Mouse (Mus musculus) hindbrain, embryonic 11.5 days (tissue): ENCODE results near the gene Tm9sf2. TPM values are rescaled to one million over a fixed set of nuclear protein-coding genes. Genes with fewer than 3 reads are reported as not detected.
A peak's percentile ranks its signal among the peaks of the same experiment; 100 is the strongest.

Experiments
- ATAC-seq: fragments of 200-750 bp; cut with Nextera tagmentation; 2 replicates; pipeline ENCODE4 v1.8.0; 2017; ENCODE audit warnings: mild to moderate bottlenecking, moderate TSS enrichment, moderate library complexity; ENCODE audit not compliant: low FRiP score
- DNase-seq: peaks from one replicate; pipeline ENCODE4 v3.0.0-alpha.2; 2015; ENCODE audit warnings: low spot score
- H3K27ac ChIP-seq: fragments of 300-500 bp; sonication (generic); 2 replicates; pipeline ENCODE4 v1.5.1; 2014; ENCODE audit warnings: mild to moderate bottlenecking, low read depth, low read length
- H3K27me3 ChIP-seq: fragments of 300-500 bp; sonication (generic); 2 replicates; pipeline ENCODE4 v1.6.1; 2014; ENCODE audit warnings: mild to moderate bottlenecking, low read length, moderate library complexity, mixed read lengths; ENCODE audit not compliant: control insufficient read depth, insufficient read depth
- H3K36me3 ChIP-seq: fragments of 300-500 bp; sonication (generic); 2 replicates; pipeline ENCODE4 v1.6.1; 2014; ENCODE audit warnings: mild to moderate bottlenecking, low read length, moderate library complexity, mixed read lengths; ENCODE audit not compliant: control insufficient read depth, insufficient read depth
- H3K4me1 ChIP-seq: fragments of 300-500 bp; sonication (generic); replicated peaks from 2 replicates; pipeline ENCODE4 v1.6.1; 2014; ENCODE audit warnings: low read length, mixed read lengths; ENCODE audit not compliant: control insufficient read depth, insufficient read depth
- H3K4me2 ChIP-seq: fragments of 300-500 bp; sonication (generic); replicated peaks from 2 replicates; pipeline ENCODE4 v1.6.1; 2014; ENCODE audit warnings: mild to moderate bottlenecking, low read depth, low read length
- H3K4me3 ChIP-seq: fragments of 300-500 bp; sonication (generic); 2 replicates; pipeline ENCODE4 v1.5.1; 2014; ENCODE audit warnings: low read depth, low read length
- H3K9ac ChIP-seq: fragments of 300-500 bp; sonication (generic); 2 replicates; pipeline ENCODE4 v1.6.1; 2014; ENCODE audit warnings: low read depth, low read length
- H3K9me3 ChIP-seq: fragments of 300-500 bp; sonication (generic); 2 replicates; pipeline ENCODE4 v1.6.1; 2016; ENCODE audit warnings: low read length; ENCODE audit not compliant: control insufficient read depth
- WGBS: fragments of 180-500 bp; shearing (Covaris S2); extraction: QIAGEN DNeasy Blood & Tissue Kit; methylation state at CpG from one replicate; pipeline ENCODE4 v1.1.7; 2014; 5-methylcytosine and 5-hydroxymethylcytosine counted together
- polyA plus RNA-seq: library from polyadenylated mRNA; unstranded; fragments of >200 nt; fragmentation: Nextera tagmentation; extraction: Ambion mirVana; gene quantifications from 2 replicates; pipeline ENCODE4 v1.2.1, GENCODE M21; 2014

The Tm9sf2 gene
- polyA plus RNA-seq, 1 experiment from 2014 or later = 130 TPM

DNA sequence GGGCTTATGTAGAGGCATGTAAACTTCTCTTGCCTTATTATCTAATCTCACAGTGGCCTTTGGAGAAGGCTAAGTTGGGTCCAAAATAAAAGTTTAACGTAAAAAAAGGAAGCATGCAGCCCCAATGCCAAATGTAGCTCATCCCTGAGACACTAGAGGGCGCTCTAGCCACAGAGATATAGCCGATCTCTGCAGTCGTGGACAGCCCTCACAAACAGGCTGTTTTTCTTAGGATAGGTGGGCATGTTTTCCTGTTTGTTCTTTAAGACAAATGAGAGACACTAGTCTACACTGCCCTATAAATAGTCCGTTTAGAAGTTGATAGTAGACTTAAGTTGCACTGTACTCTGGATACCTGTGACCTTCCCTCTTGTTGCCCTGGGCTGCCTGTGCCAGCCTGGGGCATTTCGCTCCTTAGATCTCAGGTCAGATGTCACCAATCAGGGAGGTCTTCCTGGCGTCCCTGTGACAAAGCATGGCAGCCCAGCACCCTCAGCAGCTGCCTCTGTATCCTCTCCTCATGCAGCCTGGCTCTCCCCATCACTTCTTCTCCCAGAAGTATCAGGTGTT lies 84.2 kb downstream of the Tm9sf2 start:
- WGBS = 18% methylated on average over 7 of the region's 7 CpGs
- H3K27me3 ChIP-seq = no peaks in the 10 kb centered on the region
- peak; percentile 85 for DNase-seq
- ATAC-seq = peak; percentile 76
- no peak overlapping the region for H3K27ac ChIP-seq
- H3K4me3 ChIP-seq = no peak overlapping the region
- no peak overlapping the region for H3K9ac ChIP-seq
- no peaks in the 10 kb centered on the region for H3K4me1 ChIP-seq
- no peaks in the 10 kb centered on the region for H3K9me3 ChIP-seq
- H3K36me3 ChIP-seq = no peaks in the 10 kb centered on the region
- no peak overlapping the region for H3K4me2 ChIP-seq

DNA sequence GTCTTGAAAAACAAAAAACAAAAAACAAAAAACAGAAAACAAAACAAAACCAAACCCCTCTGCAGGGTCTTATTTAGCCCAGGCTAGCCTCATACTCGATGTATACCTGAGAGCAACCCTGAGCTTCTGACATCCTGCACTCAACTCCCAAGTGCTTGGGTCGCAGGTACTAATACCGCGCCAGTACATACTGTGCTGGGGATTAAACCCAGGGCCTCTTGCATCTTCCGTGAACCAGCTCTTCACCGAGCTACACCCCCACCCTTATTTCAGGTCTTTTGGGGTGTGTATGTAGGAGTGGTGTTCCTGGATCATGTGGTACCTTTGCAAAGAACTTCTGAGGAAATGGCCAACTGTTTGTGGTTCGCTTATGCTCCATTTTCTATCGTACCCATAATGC lies 87.8 kb downstream of the Tm9sf2 start:
- Histone ChIP-seq H3K9ac (no peak overlapping the region), H3K27ac (no peak overlapping the region), H3K36me3 (no peaks in the 10 kb centered on the region), H3K27me3 (no peaks in the 10 kb centered on the region), H3K4me2 (no peak overlapping the region), H3K4me3 (no peak overlapping the region), H3K9me3 (no peaks in the 10 kb centered on the region), H3K4me1 (no peaks in the 10 kb centered on the region)
- ATAC-seq (no peak), DNase-seq (no peak)
- 94% methylated on average over 8 of the region's 8 CpGs for WGBS

DNA sequence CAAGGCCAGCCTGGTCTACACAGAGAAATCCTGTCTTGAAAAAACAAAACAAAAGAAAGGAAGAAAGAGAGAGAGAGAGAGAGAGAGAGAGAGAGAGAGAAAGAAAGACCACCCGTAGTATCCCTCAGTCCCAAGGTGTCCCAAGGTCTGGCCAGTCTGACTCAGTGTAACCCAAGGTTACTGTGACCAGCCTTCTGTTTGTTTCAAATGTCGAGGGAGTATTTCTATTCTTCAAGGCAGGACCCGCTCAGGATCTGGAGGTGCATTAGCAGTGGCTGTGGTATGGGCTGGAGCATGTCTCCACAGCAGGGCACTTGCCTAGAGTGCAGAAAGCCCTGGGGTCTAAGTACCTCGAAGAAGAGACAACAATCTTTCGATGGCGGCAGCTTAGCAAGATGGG lies 90.0 kb downstream of the Tm9sf2 start:
- H3K27me3 ChIP-seq = no peaks in the 10 kb centered on the region
- no peaks in the 10 kb centered on the region for H3K4me1 ChIP-seq
- no peak overlapping the region for H3K4me2 ChIP-seq
- no peaks in the 10 kb centered on the region for H3K36me3 ChIP-seq
- no peak overlapping the region for H3K27ac ChIP-seq
- no peak for ATAC-seq
- no peaks in the 10 kb centered on the region for H3K9me3 ChIP-seq
- 86% methylated on average over 6 of the region's 6 CpGs for WGBS
- H3K4me3 ChIP-seq = no peak overlapping the region
- H3K9ac ChIP-seq = no peak overlapping the region
- DNase-seq = no peak

DNA sequence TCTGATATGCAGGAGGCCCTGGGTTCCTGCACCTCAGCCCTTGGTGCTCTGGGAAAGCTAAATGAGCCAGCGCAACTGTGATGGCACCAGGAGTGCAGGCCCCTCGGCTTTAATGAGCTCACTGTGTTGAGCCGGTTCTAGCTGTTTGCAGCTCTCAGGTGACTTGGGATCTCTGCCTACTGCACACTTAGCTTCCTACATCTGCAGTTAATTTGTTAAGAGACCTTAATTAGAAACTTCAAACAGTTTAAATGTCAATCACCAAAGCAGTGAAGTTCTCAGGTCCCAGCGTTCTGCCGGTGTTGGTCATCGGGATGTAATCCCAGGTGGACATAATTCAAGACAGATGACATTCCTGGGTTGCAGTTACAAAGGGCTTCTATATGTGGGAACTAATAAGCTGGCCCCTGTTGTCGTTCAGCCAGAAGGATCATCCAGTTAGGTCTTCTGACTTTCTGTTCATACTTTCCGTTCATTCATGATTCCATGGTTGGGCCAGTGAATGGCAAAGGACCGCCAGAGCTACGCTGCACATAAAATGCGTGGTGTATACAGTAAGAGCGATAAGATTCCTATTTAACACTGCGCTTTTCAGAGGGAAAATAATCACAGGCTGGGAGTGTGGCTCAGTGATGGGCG lies 93.5 kb downstream of the Tm9sf2 start:
- Histone ChIP-seq H3K36me3 (no peaks in the 10 kb centered on the region), H3K4me2 (no peak overlapping the region), H3K9ac (no peak overlapping the region), H3K4me3 (no peak overlapping the region), H3K27ac (no peak overlapping the region), H3K4me1 (no peaks in the 10 kb centered on the region), H3K9me3 (no peaks in the 10 kb centered on the region), H3K27me3 (no peaks in the 10 kb centered on the region)
- WGBS = 74% methylated on average over 14 of the region's 14 CpGs
- ATAC-seq (no peak), DNase-seq (no peak)

DNA sequence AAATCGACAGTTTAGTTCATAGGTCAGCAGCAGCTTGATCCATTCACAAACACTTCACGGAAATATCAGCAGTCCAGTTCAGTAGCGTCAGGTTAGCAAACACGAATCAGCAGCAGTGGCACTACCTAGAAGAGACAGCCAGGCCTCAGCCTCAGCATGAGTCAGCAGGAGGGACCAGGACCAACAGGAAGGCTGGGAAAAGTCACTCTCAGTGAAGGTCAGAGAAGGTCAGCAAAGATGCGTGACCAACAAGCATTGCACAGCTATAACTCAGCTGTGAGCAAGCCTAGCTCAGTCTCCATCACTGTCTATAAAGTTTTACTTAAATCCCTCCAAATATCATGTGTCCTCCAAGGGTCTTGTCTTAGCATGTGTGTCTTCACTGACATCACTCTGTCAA lies 102.3 kb downstream of the Tm9sf2 start:
- Histone ChIP-seq H3K9me3 (no peaks in the 10 kb centered on the region), H3K27me3 (no peaks in the 10 kb centered on the region), H3K36me3 (no peaks in the 10 kb centered on the region), H3K4me2 (no peak overlapping the region), H3K4me3 (no peak overlapping the region), H3K9ac (no peak overlapping the region), H3K4me1 (no peaks in the 10 kb centered on the region), H3K27ac (no peak overlapping the region)
- WGBS = 91% methylated on average over 5 of the region's 5 CpGs
- DNase-seq (no peak), ATAC-seq (no peak)

Other genes with a start within 250 kb of the Tm9sf2 start
- 64.7 and 66.3 TPM in 2 replicates for gene Ubac2, start 228.4 kb upstream of the Tm9sf2 start, polyA plus RNA-seq
- 0.13 and 0.59 TPM in 2 replicates for gene Gpr18, start 191.3 kb upstream of the Tm9sf2 start, polyA plus RNA-seq
- gene Gpr183, start 141.8 kb upstream of the Tm9sf2 start, polyA plus RNA-seq = 1.9 and 3.2 TPM in 2 replicates
- gene Timm8a2, start 72.4 kb upstream of the Tm9sf2 start, polyA plus RNA-seq = not detected in 2 replicates
- 24.1 and 30.6 TPM in 2 replicates for gene Clybl, start 74.7 kb downstream of the Tm9sf2 start, polyA plus RNA-seq